Mouse (Mus musculus): Measurements from ENCODE around the gene Phf21a. TPM values are rescaled to one million over a fixed set of nuclear protein-coding genes. Genes with fewer than 3 reads are reported as not detected.

Phf21a gene
- total RNA-seq, 1 experiment from 2014 or later = 95.3 TPM

- DNase-seq = no peak
These were observed 138.8 kb downstream of the Phf21a start for GRCm38 (mm10) chr2:92231706-92232105.

- no peak for DNase-seq
These were observed 141.9 kb downstream of the Phf21a start for GRCm38 (mm10) chr2:92234768-92235332.

- DNase-seq = no peak
These were observed 147.4 kb downstream of the Phf21a start for GRCm38 (mm10) chr2:92240299-92240698.

GRCm38 (mm10) chr2:92240816-92241215 lies 147.9 kb downstream of the Phf21a start:
- DNase-seq = no peak

- no peak for DNase-seq
These were observed 148.4 kb downstream of the Phf21a start for GRCm38 (mm10) chr2:92241317-92241716.

GRCm38 (mm10) chr2:92246112-92246511 lies 153.2 kb downstream of the Phf21a start:
- DNase-seq = no peak

GRCm38 (mm10) chr2:92247711-92248110 lies 154.8 kb downstream of the Phf21a start:
- DNase-seq = no peak

GRCm38 (mm10) chr2:92250472-92250871 lies 157.6 kb downstream of the Phf21a start:
- no peak for DNase-seq

- no peak for DNase-seq
These were observed 160.9 kb downstream of the Phf21a start for GRCm38 (mm10) chr2:92253777-92254176.

- no peak for DNase-seq
These were observed 163.2 kb downstream of the Phf21a start for GRCm38 (mm10) chr2:92256141-92256540.

GRCm38 (mm10) chr2:92257372-92257956 lies 164.5 kb downstream of the Phf21a start:
- DNase-seq = no peak

GRCm38 (mm10) chr2:92259924-92260323 lies 167.0 kb downstream of the Phf21a start:
- DNase-seq = no peak

GRCm38 (mm10) chr2:92266100-92266617 lies 173.2 kb downstream of the Phf21a start:
- DNase-seq = no peak

- DNase-seq = no peak
These were observed 176.3 kb downstream of the Phf21a start for GRCm38 (mm10) chr2:92269227-92269626.

- no peak for DNase-seq
These were observed 179.6 kb downstream of the Phf21a start for GRCm38 (mm10) chr2:92272510-92272909.

GRCm38 (mm10) chr2:92273101-92273801 lies 180.3 kb downstream of the Phf21a start:
- DNase-seq = no peak

- no peak for DNase-seq
These were observed 180.9 kb downstream of the Phf21a start for GRCm38 (mm10) chr2:92273802-92274183.

- no peak for DNase-seq
These were observed 184.9 kb downstream of the Phf21a start for GRCm38 (mm10) chr2:92277787-92278186.

GRCm38 (mm10) chr2:92278663-92279062 lies 185.7 kb downstream of the Phf21a start:
- no peak for DNase-seq

GRCm38 (mm10) chr2:92279398-92279797 lies 186.5 kb downstream of the Phf21a start:
- no peak for DNase-seq

- DNase-seq = peak; percentile 56
These were observed 192.7 kb downstream of the Phf21a start for GRCm38 (mm10) chr2:92285597-92285996.

- no peak for DNase-seq
These were observed 196.4 kb downstream of the Phf21a start for GRCm38 (mm10) chr2:92289335-92289734.

GRCm38 (mm10) chr2:92291526-92291925 lies 198.6 kb downstream of the Phf21a start:
- DNase-seq = peak; percentile 5

- peak; percentile 74 for DNase-seq
These were observed 203.5 kb downstream of the Phf21a start for GRCm38 (mm10) chr2:92296402-92296801.

All from adrenal gland, postnatal 25 days (tissue).